Mouse (Mus musculus) heart, embryonic 14.5 days (tissue): ENCODE measurements at regions not wholly inside any gene's neighbourhood (a gene's known extent, or its start where the extent isn't known, plus 50 kb on each side); places are given as distances from the start of the nearest gene placed in this dataset.

ENCODE experiments used
- ATAC-seq: fragments of 200-750 bp; cut with Nextera tagmentation; 2 replicates; pipeline ENCODE4 v1.8.0; 2017; ENCODE audit warnings: low read depth, moderate TSS enrichment; ENCODE audit not compliant: insufficient number of reproducible peaks, insufficient read depth, low FRiP score
- H3K27ac ChIP-seq, 2 experiments: fragments of 200-500 bp in 1 of 2; fragments of 300-500 bp in 1 of 2; sonication (generic) in 1 of 2; replicated peaks in 1 of 2; 2 replicates each; pipeline ENCODE4 v1.5.1; 2012 to 2014; ENCODE audit warnings: low read depth in 2 of 2, low read length in 2 of 2, control low read depth in 1 of 2, mild to moderate bottlenecking in 1 of 2, mixed read lengths in 1 of 2; ENCODE audit not compliant: control insufficient read depth in 1 of 2, insufficient read depth in 1 of 2
- H3K27me3 ChIP-seq: fragments of 300-500 bp; sonication (generic); 2 replicates; pipeline ENCODE4 v1.6.1; 2014; ENCODE audit warnings: mild to moderate bottlenecking, low read length, control low read depth; ENCODE audit not compliant: control insufficient read depth, insufficient read depth
- H3K36me3 ChIP-seq: fragments of 300-500 bp; sonication (generic); 2 replicates; pipeline ENCODE4 v1.6.1; 2014; ENCODE audit warnings: mild to moderate bottlenecking, control low read depth, low read length, mixed read lengths; ENCODE audit not compliant: control insufficient read depth, insufficient read depth
- H3K4me1 ChIP-seq, 2 experiments: fragments of 200-500 bp in 1 of 2; fragments of 300-500 bp in 1 of 2; sonication (generic) in 1 of 2; 2 replicates each; pipeline ENCODE4 v1.6.1; 2012 to 2014; ENCODE audit warnings: low read length in 2 of 2, control low read depth in 1 of 2, mixed read lengths in 1 of 2; ENCODE audit not compliant: control insufficient read depth in 2 of 2, insufficient read depth in 2 of 2
- H3K4me2 ChIP-seq: fragments of 300-500 bp; sonication (generic); 2 replicates; pipeline ENCODE4 v1.6.1; 2014; ENCODE audit warnings: mild to moderate bottlenecking, low read length
- H3K4me3 ChIP-seq, 2 experiments: fragments of 200-500 bp in 1 of 2; fragments of 300-500 bp in 1 of 2; sonication (generic) in 1 of 2; 2 replicates each; pipeline ENCODE4 v1.5.1; 2012 to 2014; ENCODE audit warnings: low read length in 2 of 2, mild to moderate bottlenecking in 2 of 2, control low read depth in 1 of 2, low read depth in 1 of 2, moderate library complexity in 1 of 2; ENCODE audit not compliant: control insufficient read depth in 1 of 2, insufficient read depth in 1 of 2
- H3K9ac ChIP-seq: fragments of 300-500 bp; sonication (generic); 2 replicates; pipeline ENCODE4 v1.6.1; 2014; ENCODE audit warnings: mild to moderate bottlenecking, low read length
- H3K9me3 ChIP-seq: fragments of 300-500 bp; sonication (generic); 2 replicates; pipeline ENCODE4 v1.6.1; 2016; ENCODE audit warnings: low read length, control low read depth; ENCODE audit not compliant: control insufficient read depth
- WGBS: fragments of 180-500 bp; shearing (Covaris S2); extraction: QIAGEN DNeasy Blood & Tissue Kit; methylation state at CpG from one replicate; pipeline ENCODE4 v1.1.7; 2014; 5-methylcytosine and 5-hydroxymethylcytosine counted together

GRCm38 (mm10) chr17:49149896-49150295 is 217.7 kb downstream of the Lrfn2 start:
- no peaks in the 10 kb centered on the region for H3K36me3 ChIP-seq
- no peaks in the 10 kb centered on the region for H3K9me3 ChIP-seq
- H3K9ac ChIP-seq = no peak overlapping the region
- no peaks in the 10 kb centered on the region for H3K4me1 ChIP-seq
- H3K4me3 ChIP-seq = no peak overlapping the region
- ATAC-seq = no peak
- no peaks in the 10 kb centered on the region for H3K27me3 ChIP-seq
- H3K4me2 ChIP-seq = no peak overlapping the region
- H3K27ac ChIP-seq = no peak overlapping the region
- WGBS = 73% methylated on average over 4 of the region's 4 CpGs

GRCm38 (mm10) chr17:49150971-49151422 is 218.8 kb downstream of the Lrfn2 start:
- Histone ChIP-seq H3K9me3 (no peaks in the 10 kb centered on the region), H3K9ac (no peak overlapping the region), H3K4me3 (no peak overlapping the region), H3K36me3 (no peaks in the 10 kb centered on the region), H3K4me2 (no peak overlapping the region), H3K27me3 (no peaks in the 10 kb centered on the region), H3K27ac (no peak overlapping the region), H3K4me1 (no peaks in the 10 kb centered on the region)
- 50% methylated on average over 3 of the region's 3 CpGs for WGBS
- ATAC-seq = no peak

GRCm38 (mm10) chr17:49153994-49154393 is 221.8 kb downstream of the Lrfn2 start:
- peaks cover 10% of the 10 kb centered on the region; the same call in 1 of the 2 replicates for H3K27me3 ChIP-seq
- no peak overlapping the region for H3K4me3 ChIP-seq
- H3K4me1 ChIP-seq = no peaks in the 10 kb centered on the region
- no peak overlapping the region for H3K27ac ChIP-seq
- no peaks in the 10 kb centered on the region for H3K9me3 ChIP-seq
- H3K36me3 ChIP-seq = no peaks in the 10 kb centered on the region
- H3K4me2 ChIP-seq = no peak overlapping the region
- WGBS = 68% methylated on average over 9 of the region's 9 CpGs
- H3K9ac ChIP-seq = no peak overlapping the region
- ATAC-seq = no peak

GRCm38 (mm10) chr17:49155001-49155515 is 222.9 kb downstream of the Lrfn2 start:
- Histone ChIP-seq H3K9ac (no peak overlapping the region), H3K36me3 (no peaks in the 10 kb centered on the region), H3K4me2 (no peak overlapping the region), H3K27me3 (peaks cover 12% of the 10 kb centered on the region; the same call in 1 of the 2 replicates), H3K9me3 (no peaks in the 10 kb centered on the region), H3K4me1 (no peaks in the 10 kb centered on the region), H3K4me3 (no peak overlapping the region), H3K27ac (no peak overlapping the region)
- 72% methylated on average over 9 of the region's 9 CpGs for WGBS
- no peak for ATAC-seq

GRCm38 (mm10) chr17:49157586-49157985 is 225.4 kb downstream of the Lrfn2 start:
- Histone ChIP-seq H3K27ac (no peak overlapping the region), H3K4me3 (no peak overlapping the region), H3K9ac (no peak overlapping the region), H3K36me3 (no peaks in the 10 kb centered on the region), H3K27me3 (peaks cover 12% of the 10 kb centered on the region; the same call in 1 of the 2 replicates), H3K4me2 (no peak overlapping the region), H3K9me3 (no peaks in the 10 kb centered on the region), H3K4me1 (no peaks in the 10 kb centered on the region)
- ATAC-seq = no peak
- 44% methylated on average over 2 of the region's 2 CpGs for WGBS

- H3K4me3 ChIP-seq = peak overlapping the region; percentile 29 to 31
- H3K9ac ChIP-seq = no peak overlapping the region; the same call in 1 of the 2 replicates
- H3K4me1 ChIP-seq = peaks cover 6 to 14% of the 10 kb centered on the region in 2 experiments
- H3K36me3 ChIP-seq = no peaks in the 10 kb centered on the region
- peaks cover 61% of the 10 kb centered on the region for H3K27me3 ChIP-seq
- no peaks in the 10 kb centered on the region for H3K9me3 ChIP-seq
- peak overlapping the region; percentile 66 for H3K4me2 ChIP-seq
- H3K27ac ChIP-seq = no peak overlapping the region
- no peak for ATAC-seq
- WGBS = 6% methylated on average over 20 of the region's 20 CpGs
Measured at GRCm38 (mm10) chr17:49171252-49172047, 239.3 kb downstream of the Lrfn2 start.

GRCm38 (mm10) chr17:49172052-49172799 is 240.0 kb downstream of the Lrfn2 start:
- no peak overlapping the region; the same call in 1 of the 2 replicates for H3K9ac ChIP-seq
- 9% methylated on average over 15 of the region's 15 CpGs for WGBS
- ATAC-seq = no peak
- H3K4me2 ChIP-seq = peak overlapping the region; percentile 66
- no peaks in the 10 kb centered on the region for H3K9me3 ChIP-seq
- H3K4me3 ChIP-seq = peak overlapping the region; percentile 29 to 31
- peaks cover 66% of the 10 kb centered on the region for H3K27me3 ChIP-seq
- H3K36me3 ChIP-seq = no peaks in the 10 kb centered on the region
- no peak overlapping the region for H3K27ac ChIP-seq
- peaks cover 6 to 14% of the 10 kb centered on the region in 2 experiments for H3K4me1 ChIP-seq
